Mouse (Mus musculus): ENCODE data around the gene Ankrd1.

Ankrd1 gene

DNA sequence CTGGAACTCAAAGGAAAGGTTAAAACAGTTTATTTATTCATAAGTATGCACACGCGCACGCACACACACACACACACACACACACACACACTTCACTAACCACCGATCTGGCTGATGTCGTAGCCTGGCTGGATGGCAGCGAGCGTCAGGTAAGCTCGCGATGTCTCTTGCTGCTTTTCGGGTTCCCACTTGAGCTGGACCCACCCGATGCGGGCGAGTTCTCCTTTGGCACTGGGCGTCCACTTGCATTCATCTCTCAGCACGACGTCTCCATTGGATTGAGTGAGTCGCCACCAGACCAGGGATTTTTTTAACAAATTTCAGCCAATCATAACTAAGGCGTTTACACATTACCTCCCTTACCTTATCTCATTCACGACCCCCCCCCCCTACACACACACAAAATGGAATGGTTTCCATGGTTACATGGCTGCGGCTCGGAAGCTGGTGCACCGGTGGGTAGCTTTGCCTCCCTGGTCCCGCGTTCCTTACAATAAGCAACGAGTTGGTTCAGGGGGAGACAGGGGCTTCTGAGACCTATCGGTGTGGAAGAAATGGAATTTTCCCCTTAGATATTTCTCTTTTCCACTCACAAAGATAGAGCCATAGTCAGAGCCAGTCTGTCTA is 10.5 kb downstream of the Ankrd1 start:
- no peak for DNase-seq (ENCODE audit: low read depth)

DNA sequence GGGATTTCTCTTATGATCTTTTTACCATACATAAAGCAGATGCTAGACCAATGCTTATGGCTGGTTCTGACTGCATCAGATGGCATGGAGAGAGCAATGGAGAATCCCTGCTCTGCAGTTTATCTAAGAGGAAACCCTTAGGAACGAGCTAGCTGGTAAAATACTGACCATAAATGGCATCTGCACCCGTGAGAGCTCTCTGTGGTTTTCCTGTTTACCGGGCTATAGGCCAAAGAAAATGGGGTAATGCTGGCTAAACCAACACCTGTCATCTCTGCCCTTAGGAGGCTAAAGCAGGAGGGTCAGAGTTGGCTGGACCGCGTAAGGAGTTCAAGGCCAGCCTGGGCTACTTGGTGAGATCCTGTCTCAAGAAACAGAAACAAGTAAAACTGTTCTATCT is 16.0 kb downstream of the Ankrd1 start:
- no peak for DNase-seq (ENCODE audit: low read depth)

DNA sequence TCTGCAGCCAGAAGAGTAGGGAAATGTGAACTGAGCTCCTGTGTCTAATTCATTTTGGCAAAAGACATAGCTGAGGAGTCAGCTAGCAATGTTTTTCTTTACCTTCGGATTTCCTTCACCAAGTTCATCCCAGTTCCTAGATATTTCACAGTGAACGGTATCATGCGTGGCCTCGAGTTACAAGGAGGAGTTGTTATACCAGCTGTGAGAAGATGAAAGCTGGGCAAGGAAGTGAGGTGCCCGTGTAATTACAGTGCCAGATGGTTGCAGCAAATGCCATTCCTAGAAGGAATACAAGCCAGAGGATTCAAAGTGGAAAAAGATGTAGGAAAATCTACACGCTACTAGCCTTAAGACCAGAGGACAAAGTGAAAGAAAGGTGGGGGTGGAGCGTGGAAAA is 21.0 kb downstream of the Ankrd1 start:
- DNase-seq (ENCODE audit: low read depth): no peak

DNA sequence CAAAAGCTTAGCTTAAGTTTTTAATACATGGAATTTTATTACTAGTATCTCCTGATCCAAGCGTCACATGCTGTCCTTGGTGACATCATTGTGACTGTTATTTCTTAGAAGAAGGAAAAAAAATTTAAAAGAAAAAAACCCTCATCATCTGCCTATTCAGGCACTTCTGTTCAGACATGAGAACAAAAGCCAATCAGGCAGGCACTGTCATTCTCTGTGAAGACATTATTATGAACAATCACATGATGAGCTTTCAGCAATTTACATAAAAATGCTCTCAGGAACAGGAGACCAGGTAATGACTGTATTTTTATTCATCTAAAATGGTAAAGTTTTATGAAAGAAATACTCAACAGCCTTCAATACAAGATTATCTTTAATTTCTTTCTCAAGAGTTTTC is 21.6 kb downstream of the Ankrd1 start:
- DNase-seq (ENCODE audit: low read depth): no peak

DNA sequence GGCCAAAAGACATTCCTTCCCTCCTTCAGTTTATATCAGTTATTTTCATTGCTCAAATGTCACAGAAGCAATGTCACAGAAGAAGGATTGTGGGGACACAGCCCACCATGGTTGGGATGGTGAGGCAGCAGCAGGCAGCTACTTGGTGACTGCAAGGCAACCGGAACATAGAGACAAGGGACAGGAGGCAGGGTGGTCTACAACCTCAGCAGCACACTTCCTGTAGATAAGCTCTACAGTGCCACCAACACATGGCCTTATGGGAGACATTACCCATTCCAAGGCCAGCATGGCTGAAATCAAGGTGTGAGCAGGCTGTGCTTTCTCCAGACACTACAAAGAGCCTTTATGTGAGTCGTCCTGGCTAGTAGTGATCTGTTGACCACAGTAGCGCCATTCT is 22.7 kb downstream of the Ankrd1 start:
- DNase-seq (ENCODE audit: low read depth): no peak

DNA sequence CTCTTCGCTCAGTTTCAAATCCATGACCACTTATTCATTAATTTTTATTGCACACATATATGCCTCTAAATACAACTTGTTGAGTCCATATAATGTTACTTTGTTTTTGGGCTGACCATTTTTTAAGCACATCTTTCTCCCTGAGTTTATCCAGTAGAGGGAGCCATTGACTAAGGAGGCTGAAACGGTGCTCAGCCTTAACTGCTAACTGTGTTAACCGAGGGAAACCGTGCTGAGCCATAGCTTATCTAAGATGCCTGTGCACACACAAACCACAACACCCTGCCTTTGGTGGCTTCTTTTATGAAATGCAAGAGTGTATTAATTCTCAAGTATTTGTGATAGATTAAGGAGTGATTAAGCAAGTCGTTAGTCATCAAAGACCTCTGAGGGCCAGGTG is 29.1 kb downstream of the Ankrd1 start:
- peak; percentile 48 for DNase-seq (ENCODE audit: low read depth)

DNA sequence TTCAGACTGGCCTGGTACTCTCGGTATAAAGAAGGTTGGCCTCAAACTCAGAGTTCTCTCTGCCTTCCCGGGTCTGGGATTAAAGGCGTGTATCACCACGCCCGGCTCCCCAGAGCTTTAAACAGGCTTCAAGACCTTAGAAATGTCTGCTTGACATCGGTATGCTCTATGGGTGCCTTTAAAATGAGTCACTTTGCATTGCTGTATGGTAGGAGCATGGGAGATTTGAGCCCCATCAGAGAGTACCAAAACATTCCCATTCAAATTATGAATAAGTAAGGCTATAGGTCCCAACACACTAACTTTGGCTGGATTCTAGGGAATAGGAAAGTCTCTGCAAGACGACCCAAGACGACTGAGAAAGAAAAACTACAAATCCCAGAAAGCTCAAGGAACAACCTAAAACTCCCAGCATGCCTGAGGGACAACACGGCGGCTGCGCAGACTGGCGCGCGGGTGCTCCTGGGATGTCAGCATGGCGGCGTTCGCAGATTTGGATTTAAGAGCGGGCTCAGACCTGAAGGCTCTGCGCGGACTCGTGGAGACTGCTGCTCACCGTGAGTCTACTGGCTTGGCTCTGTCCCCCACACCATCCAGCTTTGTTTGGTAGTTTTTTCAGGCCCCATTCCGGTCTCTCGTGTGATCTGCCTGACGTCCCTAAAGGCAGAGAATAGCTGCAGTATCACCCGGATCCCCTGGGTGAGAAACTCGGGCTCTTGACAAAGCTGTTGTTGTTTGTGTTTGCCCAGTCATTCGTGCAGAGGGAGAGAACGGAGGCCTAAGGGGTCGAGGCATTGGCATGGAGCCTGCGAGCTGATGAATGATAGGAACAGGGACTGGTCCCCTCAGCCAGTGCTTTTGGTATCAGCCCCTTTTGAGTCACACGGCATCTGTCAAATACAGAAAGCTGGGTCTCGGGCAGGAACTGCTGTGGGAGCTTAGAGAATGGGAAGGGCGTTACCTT is 36.4 kb downstream of the Ankrd1 start, which contains the start of gene Rpp30:
Gene Rpp30, plus strand, starts transcription at position 455 of the 964 bp plus-strand sequence.
- peak; percentile 90 for DNase-seq (ENCODE audit: low read depth)

DNA sequence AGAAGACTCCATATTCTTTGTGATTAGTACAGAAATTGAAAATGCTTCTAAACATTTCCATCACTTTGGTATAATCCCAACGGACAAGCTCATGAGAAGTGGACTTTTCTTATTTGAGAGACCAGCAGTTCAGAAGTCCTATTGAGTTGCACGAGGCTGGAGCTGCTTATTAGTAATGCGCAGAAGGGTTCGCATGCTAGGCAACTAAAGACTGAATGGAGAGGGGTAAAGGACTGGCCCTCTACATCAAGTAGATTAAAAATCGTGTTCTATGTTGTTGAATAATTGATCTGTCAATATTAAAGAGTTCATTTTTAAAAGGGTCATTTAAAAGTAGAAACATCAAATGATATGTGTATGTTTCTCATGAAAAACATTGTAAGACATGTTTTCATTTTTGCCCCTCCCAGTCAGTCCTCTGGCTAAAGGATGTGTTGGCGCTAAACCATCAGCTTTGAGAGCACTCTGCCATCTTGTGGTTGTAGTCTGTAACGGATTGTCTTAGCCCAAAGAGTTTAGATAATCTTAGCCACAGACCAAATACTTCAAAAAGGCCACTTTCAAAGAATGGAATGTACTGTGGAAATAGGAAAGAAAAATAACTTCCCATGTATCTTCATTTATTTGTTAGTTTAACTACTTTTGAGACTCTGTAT is 37.2 kb downstream of the Ankrd1 start:
- DNase-seq (ENCODE audit: low read depth): peak; percentile 81

DNA sequence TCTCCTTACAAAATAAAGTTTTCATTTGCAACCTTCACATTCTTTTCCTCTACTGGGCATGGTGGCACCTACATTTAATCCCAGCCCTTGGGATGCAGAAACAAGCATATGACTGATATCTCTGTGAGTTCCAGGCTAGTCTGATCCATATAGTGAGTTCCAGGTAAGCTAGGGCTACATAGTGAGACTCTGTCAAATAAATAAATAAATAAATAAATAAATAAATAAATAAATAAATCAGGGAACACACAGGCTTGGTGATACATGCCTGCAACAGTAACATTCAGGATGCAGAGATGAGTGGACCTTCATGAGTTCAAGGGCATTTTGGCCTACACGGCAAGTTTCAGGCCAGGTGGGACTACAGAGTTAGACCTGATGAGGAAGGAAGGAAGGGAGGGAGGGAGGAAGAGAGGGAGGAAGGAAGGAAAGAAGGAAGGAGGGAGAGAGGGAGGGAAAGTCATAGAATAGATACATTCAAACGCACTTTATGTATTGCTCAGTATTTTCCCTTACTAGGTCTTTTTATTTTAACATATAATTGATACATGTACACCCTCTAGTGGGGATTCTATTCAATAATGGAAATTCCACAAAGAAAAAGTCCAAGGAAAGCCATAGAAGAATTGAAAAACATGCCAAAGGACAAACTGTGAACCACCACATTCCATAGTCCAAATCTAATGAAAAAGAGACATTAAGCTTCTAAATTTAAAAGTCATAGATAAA is 56.9 kb downstream of the Ankrd1 start:
- DNase-seq (ENCODE audit: low read depth): no peak

Measured in naive thymus-derived CD4-positive, alpha-beta T cell, adult 2 months (primary cell).